Mouse (Mus musculus) bone marrow macrophage, adult 2 months (primary cell): ENCODE data around the gene Gse1. TPM values are rescaled to one million over a fixed set of nuclear protein-coding genes. Genes with fewer than 3 reads are reported as not detected.

Experiments used
- H3K27ac ChIP-seq: 2 replicates; pipeline ENCODE4 v1.5.1; 2012; ENCODE audit warnings: low read depth, low read length; ENCODE audit not compliant: insufficient read depth
- H3K4me1 ChIP-seq: 2 replicates; pipeline ENCODE4 v1.6.1; 2012; ENCODE audit warnings: low read length; ENCODE audit not compliant: control insufficient read depth, insufficient read depth
- H3K4me3 ChIP-seq: 2 replicates; pipeline ENCODE4 v1.5.1; 2012; ENCODE audit warnings: mild to moderate bottlenecking, low read length, moderate library complexity; ENCODE audit not compliant: insufficient read depth
- CTCF ChIP-seq: IDR thresholded peaks from 2 replicates; pipeline ENCODE4 v1.5.1; 2012; ENCODE audit warnings: low read depth, mild to moderate bottlenecking, low read length, moderate library complexity
- POLR2A ChIP-seq: IDR thresholded peaks from 2 replicates; pipeline ENCODE4 v1.6.1; 2012; ENCODE audit warnings: mild to moderate bottlenecking, low read depth, low read length, borderline replicate concordance
- polyA plus RNA-seq: library from polyadenylated mRNA; stranded (reverse); fragments of >200 nt; gene quantifications from 2 replicates; pipeline ENCODE4 v1.2.4, GENCODE M21; 2012; ENCODE audit not compliant: missing spikeins, insufficient read depth, insufficient read length

Gse1 gene
- polyA plus RNA-seq, 1 experiment, result 15.1 TPM

GRCm38 (mm10) chr8:120422236-120422635, 194.0 kb downstream of the Gse1 start:
- H3K27ac ChIP-seq, result no peak overlapping the region
- H3K4me3 ChIP-seq, result no peak overlapping the region
- TF ChIP-seq POLR2A, result no peak
- TF ChIP-seq CTCF, result no peak
- H3K4me1 ChIP-seq, result peaks cover 10% of the 10 kb centered on the region

- Histone ChIP-seq H3K27ac (no peak overlapping the region), H3K4me1 (peaks cover 16% of the 10 kb centered on the region), H3K4me3 (no peak overlapping the region)
- TF ChIP-seq CTCF (no peak), POLR2A (no peak)
Measured at GRCm38 (mm10) chr8:120423576-120423975, 195.3 kb downstream of the Gse1 start.

- Histone ChIP-seq H3K4me3 (no peak overlapping the region), H3K27ac (no peak overlapping the region), H3K4me1 (peaks cover 16% of the 10 kb centered on the region)
- TF ChIP-seq POLR2A, result no peak
- no peak for TF ChIP-seq CTCF
Measured at GRCm38 (mm10) chr8:120424829-120425198, 196.6 kb downstream of the Gse1 start.

GRCm38 (mm10) chr8:120425199-120425941, 197.1 kb downstream of the Gse1 start:
- Histone ChIP-seq H3K4me1 (peaks cover 16% of the 10 kb centered on the region), H3K27ac (no peak overlapping the region), H3K4me3 (no peak overlapping the region)
- no peak for TF ChIP-seq POLR2A

GRCm38 (mm10) chr8:120426105-120426504, 197.8 kb downstream of the Gse1 start:
- TF ChIP-seq CTCF, result no peak
- TF ChIP-seq POLR2A, result no peak
- Histone ChIP-seq H3K4me1 (peaks cover 16% of the 10 kb centered on the region), H3K27ac (no peak overlapping the region), H3K4me3 (no peak overlapping the region)

GRCm38 (mm10) chr8:120426622-120427385, 198.5 kb downstream of the Gse1 start:
- Histone ChIP-seq H3K4me3 (no peak overlapping the region), H3K27ac (peak overlapping the region; percentile 28), H3K4me1 (peaks cover 16% of the 10 kb centered on the region)
- TF ChIP-seq POLR2A (no peak), CTCF (no peak)

GRCm38 (mm10) chr8:120428492-120428891, 200.2 kb downstream of the Gse1 start:
- no peak overlapping the region for H3K4me3 ChIP-seq
- peaks cover 16% of the 10 kb centered on the region for H3K4me1 ChIP-seq
- TF ChIP-seq CTCF, result no peak
- TF ChIP-seq POLR2A, result no peak
- no peak overlapping the region for H3K27ac ChIP-seq

GRCm38 (mm10) chr8:120429116-120429515, 200.9 kb downstream of the Gse1 start:
- H3K4me1 ChIP-seq, result peaks cover 16% of the 10 kb centered on the region
- H3K27ac ChIP-seq, result no peak overlapping the region
- no peak overlapping the region for H3K4me3 ChIP-seq
- no peak for TF ChIP-seq CTCF
- TF ChIP-seq POLR2A, result no peak

- no peak overlapping the region for H3K4me3 ChIP-seq
- H3K4me1 ChIP-seq, result peaks cover 18% of the 10 kb centered on the region
- no peak for TF ChIP-seq CTCF
- TF ChIP-seq POLR2A, result no peak
- H3K27ac ChIP-seq, result no peak overlapping the region
Measured at GRCm38 (mm10) chr8:120431042-120431441, 202.8 kb downstream of the Gse1 start.

- Histone ChIP-seq H3K4me1 (peaks cover 18% of the 10 kb centered on the region), H3K27ac (no peak overlapping the region), H3K4me3 (no peak overlapping the region)
- TF ChIP-seq POLR2A (no peak), CTCF (no peak)
Measured at GRCm38 (mm10) chr8:120432438-120432837, 204.2 kb downstream of the Gse1 start.
